Mouse (Mus musculus) bone marrow macrophage, adult 2 months (primary cell): ENCODE results near the gene Ntan1.
"Not testable (repeated sequence)": the region's sequence is repeated elsewhere in the genome, so short reads cannot be mapped to it uniquely, and the experiment has no call there.

ENCODE experiments used
- CTCF ChIP-seq: IDR thresholded peaks from 2 replicates; pipeline ENCODE4 v1.5.1; 2012; ENCODE audit warnings: low read depth, mild to moderate bottlenecking, low read length, moderate library complexity
- POLR2A ChIP-seq: IDR thresholded peaks from 2 replicates; pipeline ENCODE4 v1.6.1; 2012; ENCODE audit warnings: mild to moderate bottlenecking, low read depth, low read length, borderline replicate concordance

DNA sequence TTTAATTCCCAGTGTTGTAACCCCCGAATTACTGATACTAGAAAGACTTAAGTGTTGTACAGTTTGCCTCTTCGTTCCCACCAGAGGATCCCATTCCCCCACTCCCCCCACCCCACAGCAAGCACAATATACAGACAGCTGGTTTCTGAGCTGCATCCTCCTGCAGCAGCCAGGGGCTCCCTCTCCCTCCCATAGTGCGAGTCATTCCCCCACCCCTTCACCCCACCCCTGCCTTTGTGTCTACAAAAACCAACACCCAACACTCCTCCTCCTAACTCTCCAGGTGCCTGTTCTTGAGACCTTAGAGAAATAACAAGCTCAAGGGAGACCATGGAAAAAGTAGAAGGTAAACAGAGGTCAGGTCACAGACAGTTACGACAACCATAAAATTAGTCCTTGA lies 47.0 kb upstream of the Ntan1 start:
- TF ChIP-seq CTCF, POLR2A: not testable (repeated sequence)
